Mouse (Mus musculus): ENCODE measurements around the gene Hipk2.

Hipk2 gene

DNA sequence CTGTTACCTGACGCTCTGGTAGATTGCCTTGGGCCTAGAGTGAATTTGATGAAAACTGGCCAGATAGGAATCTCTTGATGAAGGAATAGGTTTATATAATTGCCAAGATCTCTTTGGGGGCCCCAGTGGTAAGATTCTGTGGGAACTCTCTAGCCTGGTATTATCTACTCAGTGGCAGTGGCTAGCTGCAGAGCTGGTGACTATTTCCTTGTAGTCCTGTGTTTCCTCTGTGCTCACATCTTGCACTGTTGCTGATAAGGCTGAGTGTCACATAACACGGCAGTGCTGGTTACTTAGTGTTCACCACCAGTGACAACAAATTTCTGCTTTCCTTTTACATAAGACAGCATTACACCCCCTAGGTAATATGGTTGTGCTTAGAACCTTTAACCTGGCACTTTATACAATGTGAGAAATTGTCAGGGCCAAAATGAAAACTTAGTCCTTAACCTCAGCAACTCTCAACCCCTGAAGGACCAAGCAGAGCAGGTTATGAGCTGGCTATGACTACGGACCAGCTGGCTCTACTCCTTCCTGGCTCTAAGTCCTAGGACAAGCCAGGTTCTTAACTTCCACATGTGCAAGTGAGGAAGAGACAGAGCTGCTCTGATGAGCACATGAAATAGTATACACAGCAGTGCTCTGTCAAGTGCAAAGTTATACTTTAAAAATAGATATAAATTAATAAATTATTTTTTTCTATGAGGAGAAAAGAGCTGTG is 80.7 kb downstream of the Hipk2 start:
- no peak for DNase-seq (ENCODE audit: low read depth, low spot score)

DNA sequence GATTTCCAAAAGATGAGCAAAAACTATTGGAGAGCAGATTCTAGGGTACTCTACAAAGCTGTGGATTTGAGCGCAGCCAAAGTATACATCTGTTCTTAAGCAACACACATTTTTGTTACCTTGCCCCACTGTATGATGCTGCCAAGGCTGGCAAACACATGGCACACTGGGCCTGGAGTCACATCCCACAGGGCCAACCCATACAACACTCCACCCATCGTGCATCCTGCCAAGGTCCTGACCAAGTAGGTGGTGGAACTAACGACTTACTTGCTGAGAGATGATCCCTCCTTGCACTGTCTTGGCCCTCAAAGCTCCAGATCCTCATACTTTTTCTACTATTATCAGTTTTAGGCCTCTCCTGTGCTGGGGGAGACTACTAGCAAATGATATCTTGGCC is 83.0 kb downstream of the Hipk2 start:
- DNase-seq (ENCODE audit: low read depth, low spot score), result no peak

DNA sequence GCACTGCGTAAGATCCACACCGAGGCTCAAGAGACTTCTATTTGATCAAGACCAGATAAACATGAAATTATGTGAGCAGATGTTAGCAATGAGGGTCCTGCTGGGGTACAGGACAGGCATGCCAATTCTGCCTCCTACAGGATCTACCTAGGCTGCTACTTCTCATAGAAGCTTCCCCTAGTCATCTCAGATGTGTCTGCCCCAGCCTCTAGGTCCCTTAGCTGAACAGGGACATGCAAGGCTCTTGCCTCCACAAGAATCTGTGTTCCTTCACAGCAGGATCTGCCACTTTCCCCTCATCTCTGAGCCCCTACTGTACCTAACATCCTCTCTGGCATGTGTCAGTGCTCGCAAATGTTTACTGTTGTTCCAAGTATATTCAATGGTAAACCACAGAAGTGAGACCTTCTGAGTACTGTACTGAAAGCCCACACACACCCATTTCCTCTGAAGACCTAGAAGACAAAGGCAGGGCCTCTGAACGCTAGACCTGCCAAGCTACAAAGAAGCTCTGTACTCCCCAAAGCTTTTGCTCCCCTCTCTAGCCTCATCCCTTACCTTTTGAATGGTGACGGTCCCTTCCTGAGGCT is 86.6 kb downstream of the Hipk2 start:
- no peak for DNase-seq (ENCODE audit: low read depth, low spot score)

GRCm38 (mm10) chr6:38787811-38788509 is 88.0 kb downstream of the Hipk2 start:
- DNase-seq (ENCODE audit: low read depth, low spot score), result no peak

GRCm38 (mm10) chr6:38787134-38787533 is 88.8 kb downstream of the Hipk2 start:
- no peak for DNase-seq (ENCODE audit: low read depth, low spot score)

DNA sequence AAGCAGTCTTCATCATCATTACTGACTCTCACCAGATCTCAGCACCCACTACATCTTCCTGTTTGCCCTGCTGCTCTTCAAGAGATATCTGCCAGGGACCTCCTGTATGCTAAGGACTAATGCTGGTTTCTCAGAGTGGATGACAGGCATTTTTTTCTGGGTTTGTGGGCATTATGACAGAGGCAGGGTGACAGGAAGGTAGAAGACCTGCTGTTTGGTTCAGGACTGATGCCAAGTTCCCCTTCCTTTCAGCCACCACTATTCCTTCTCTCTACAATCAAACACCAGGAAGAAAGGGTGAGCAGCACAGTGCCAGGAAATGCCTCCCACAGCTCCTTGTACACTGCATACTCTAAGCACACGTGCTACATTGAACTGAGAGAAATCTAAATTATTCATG is 90.2 kb downstream of the Hipk2 start:
- no peak for DNase-seq (ENCODE audit: low read depth, low spot score)

DNA sequence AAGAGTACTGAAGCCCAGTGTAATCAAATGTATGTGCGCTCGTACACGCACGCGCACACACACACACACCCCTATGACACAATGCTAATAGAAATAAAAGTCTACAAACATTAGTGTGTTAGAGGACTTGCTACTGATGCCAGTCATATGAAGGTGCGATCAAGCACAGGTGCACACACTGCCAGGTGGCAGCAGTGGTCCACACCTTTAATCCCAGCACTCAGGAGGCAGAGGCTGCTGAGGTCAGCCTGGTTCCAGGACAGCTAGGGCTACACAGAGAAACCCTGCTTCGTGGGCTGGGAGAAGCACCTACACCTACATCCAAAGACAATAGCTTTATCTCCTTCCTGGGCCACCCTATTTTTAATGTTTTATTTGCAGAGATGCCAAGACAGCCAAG is 96.6 kb downstream of the Hipk2 start:
- DNase-seq (ENCODE audit: low read depth, low spot score), result no peak

- DNase-seq (ENCODE audit: low read depth, low spot score), result no peak
Measured at GRCm38 (mm10) chr6:38778887-38779286, 97.1 kb downstream of the Hipk2 start.

DNA sequence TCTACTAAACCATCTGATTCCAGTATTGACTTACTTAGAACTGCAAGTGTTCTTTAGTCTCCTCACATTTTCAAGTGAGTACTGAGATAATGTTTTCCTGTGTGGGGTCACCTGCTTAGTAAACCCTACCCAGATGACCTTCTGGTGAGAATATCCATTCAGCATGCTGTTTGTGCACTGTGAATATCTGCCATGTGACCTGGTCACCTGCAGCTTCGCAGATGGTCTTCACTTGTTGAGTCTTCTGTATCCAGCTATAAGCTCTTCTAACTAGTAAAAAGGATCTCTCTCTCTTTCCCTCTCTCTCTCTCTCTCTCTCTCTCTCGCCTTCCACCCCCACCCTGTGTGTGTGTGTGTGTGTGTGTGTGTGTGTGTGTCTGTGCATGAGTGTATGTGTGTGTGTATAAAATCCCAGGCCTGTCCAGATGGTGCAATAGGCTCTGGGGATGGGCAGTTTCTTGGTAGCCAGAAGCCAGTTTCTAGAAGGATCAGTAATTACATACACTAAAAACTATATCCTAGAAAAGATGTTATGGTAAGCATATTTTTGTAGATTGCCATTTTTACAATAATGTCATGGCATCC is 99.9 kb downstream of the Hipk2 start:
- no peak for DNase-seq (ENCODE audit: low read depth, low spot score)

- no peak for DNase-seq (ENCODE audit: low read depth, low spot score)
Measured at GRCm38 (mm10) chr6:38772836-38773518, 103.0 kb downstream of the Hipk2 start.

- peak; percentile 24 for DNase-seq (ENCODE audit: low read depth, low spot score)
Measured at GRCm38 (mm10) chr6:38771061-38771667, 104.8 kb downstream of the Hipk2 start.

DNA sequence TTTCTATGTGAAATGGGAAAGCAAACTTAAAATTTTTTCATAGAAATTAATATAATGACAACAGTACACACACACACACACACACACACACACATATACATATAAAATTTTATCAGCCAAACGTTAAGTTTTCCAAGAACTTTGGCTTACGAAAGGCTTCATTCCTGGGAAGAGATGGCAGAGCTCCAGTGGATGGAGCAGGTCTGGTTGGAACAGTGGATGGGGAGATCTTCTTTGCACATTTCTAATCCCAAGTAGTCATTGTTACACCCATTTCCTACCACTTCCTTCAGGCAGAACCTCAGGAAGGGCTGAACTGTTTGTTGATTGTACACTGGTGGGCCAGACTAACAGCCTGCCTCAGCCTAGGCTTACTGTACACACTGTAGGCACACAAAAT is 106.3 kb downstream of the Hipk2 start:
- no peak for DNase-seq (ENCODE audit: low read depth, low spot score)

DNA sequence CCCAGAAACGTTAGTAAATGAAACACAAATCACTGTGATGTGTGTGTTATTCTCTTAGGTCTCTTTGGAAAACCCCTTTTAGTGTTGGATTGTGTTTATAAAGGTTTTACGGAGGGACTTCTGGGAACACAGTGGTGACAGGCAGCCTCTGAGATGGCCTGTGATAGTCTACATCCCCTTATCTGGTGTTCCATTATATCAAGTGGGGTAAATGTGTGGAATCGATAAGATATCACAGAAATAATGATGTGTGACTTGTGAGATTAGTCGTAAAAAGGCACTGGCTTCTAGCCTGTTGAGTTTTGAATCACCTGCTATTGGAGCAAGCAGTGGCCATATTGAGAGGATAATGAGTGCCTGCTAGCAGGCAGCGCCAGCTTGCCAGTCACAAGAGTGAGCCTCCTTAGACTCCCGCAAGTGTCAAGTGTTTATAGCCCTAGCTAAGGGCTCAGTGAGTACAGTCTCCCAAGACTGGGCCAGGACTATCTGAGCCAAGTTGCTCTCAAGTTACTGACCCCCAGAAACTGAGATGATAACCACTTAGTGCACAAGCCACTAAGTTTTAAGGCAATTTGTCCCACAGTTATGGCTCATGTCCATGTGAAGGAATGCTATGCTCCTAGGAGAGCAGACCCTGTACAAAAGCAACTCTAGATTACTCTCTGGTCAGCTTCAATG is 113.2 kb downstream of the Hipk2 start:
- no peak for DNase-seq (ENCODE audit: low read depth, low spot score)

- no peak for DNase-seq (ENCODE audit: low read depth, low spot score)
Measured at GRCm38 (mm10) chr6:38762006-38762405, 114.0 kb downstream of the Hipk2 start.

GRCm38 (mm10) chr6:38760911-38761706 is 114.9 kb downstream of the Hipk2 start:
- no peak for DNase-seq (ENCODE audit: low read depth, low spot score)

DNA sequence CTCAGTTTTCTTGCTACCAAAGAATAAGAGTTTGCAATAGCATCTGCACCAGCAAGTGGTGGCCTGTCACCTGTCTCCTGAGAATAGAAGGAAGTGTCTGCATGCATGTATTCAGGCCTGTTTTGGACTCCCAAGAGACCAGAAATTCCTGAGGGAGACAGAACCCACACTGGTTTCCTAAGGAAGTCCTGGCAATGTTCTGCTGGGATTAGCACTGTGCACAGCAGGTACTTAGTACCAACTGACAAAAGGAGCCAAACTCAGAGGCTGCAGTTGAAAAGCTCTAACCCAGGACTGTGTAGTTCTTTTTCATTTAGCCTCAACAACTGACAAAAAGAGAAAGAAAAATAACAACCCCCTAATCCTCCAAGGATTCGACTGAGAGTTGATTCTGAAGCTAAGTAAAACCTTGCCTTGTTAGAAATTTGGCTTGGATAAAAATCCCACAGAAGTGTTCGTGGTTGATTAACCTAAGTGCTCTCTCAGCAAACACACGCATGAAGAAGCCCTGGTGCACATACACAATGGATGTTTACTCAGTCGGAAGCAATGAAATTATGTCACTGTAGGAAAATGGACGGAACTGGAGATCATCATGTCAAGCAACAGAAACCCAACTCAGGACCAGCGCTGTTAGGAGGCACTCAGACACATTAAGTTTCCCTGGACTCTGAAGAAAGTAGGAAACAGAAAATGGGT is 115.9 kb downstream of the Hipk2 start:
- no peak for DNase-seq (ENCODE audit: low read depth, low spot score)

- DNase-seq (ENCODE audit: low read depth, low spot score), result no peak
Measured at GRCm38 (mm10) chr6:38759186-38759585, 116.8 kb downstream of the Hipk2 start.

- no peak for DNase-seq (ENCODE audit: low read depth, low spot score)
Measured at GRCm38 (mm10) chr6:38757597-38757996, 118.4 kb downstream of the Hipk2 start.

DNA sequence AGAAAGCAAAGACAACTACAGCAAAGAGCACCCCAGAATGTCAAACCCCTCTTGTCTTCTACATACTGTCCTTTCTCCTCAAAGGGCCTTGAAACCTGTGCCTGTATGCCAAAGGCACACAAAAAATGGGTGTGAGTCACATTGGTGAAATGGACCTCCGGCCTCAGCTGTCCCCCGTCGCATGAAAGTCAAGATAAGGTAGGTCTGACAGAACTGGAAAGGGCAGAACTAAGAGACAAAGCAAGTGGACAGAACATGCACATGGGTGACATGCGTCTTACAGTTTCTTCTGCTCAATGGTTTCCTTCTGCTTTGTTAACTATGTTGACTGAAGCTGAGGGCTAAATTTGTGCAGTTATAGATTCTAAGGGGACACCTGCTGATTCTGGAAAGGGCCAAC is 119.0 kb downstream of the Hipk2 start:
- DNase-seq (ENCODE audit: low read depth, low spot score), result no peak

GRCm38 (mm10) chr6:38755961-38756360 is 120.0 kb downstream of the Hipk2 start:
- DNase-seq (ENCODE audit: low read depth, low spot score), result no peak
